Mouse (Mus musculus): ENCODE data around the gene Lrch4. TPM values are rescaled to one million over a fixed set of nuclear protein-coding genes. Genes with fewer than 3 reads are reported as not detected.

Lrch4 gene
- 36.4 and 39.4 TPM in 2 replicates for polyA plus RNA-seq (2015; fragmentation: Nextera tagmentation; extraction: Ambion mirVana)

DNA sequence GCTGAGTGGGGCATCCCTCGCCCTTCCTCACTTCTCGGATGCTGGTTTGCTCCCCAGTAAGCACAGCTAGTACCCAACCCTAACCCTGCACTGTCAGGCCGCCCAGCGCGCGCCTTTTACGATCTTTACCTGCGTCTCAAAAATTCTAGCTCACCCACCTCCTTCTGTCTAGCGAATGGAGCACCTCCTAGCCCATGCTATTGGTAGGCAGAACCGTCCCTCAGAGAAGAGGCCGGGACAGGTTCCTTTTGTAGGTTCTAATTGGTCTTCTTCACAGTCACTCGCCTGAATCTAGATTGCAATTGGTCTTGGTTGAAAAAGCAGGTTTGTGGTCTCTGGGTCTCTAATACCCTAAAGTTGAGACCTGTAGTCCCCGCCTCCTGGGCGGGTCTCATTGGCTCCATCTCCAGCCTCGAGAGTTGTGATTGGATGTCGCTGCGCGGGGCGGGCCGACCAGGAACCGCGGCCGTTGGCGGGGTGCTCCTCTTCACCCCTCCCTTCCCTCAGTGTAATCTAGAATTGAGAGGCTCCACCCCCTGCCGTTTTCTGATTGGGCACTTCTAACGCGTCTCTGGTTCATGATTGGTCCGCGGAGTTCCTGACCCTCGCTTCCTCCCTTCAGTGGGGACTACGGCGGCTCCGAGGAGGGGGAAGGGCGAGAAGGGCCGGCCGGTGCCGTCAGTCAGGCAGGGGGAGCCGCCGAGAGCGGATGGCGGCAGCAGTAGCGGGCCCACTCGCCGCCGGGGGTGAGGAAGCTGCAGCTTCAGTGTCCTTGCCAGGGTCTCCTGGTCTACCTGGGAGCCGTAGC lies at the start of gene Lrch4, which contains the start of the genes Fbxo24 and Gm20605:
Gene Lrch4, plus strand, starts transcription at position 624 of the 808 bp plus-strand sequence.
Gene Fbxo24, minus strand, starts transcription at position 505 of the 808 bp plus-strand sequence.
Gene Gm20605, plus strand, starts transcription at position 678 of the 808 bp plus-strand sequence.
- Histone ChIP-seq H3K27ac (ENCODE audit: low read length) (peak within 1 kb of the TSS; percentile 94), H3K4me3 (replicated peaks; ENCODE audit: low read length) (peak within 1 kb of the TSS; percentile 66), H3K9me3 (replicated peaks; ENCODE audit: control insufficient read depth, low read length) (no peaks in the 10 kb centered on the region), H3K36me3 (ENCODE audit: control insufficient read depth, insufficient read depth, low read length) (no peaks in the 10 kb centered on the region), H3K27me3 (ENCODE audit: control insufficient read depth, insufficient read depth, low read length) (no peaks in the 10 kb centered on the region), H3K4me1 (ENCODE audit: control insufficient read depth, insufficient read depth, low read length) (peaks cover 45% of the 10 kb centered on the region), H3K9ac (ENCODE audit: low read length) (peak within 1 kb of the TSS; percentile 76), H3K4me2 (ENCODE audit: low read depth, low read length) (peak within 1 kb of the TSS; percentile 92)
- WGBS: under 1% methylated on average over 46 of the region's 46 CpGs
- peak; percentile 97 for ATAC-seq (ENCODE audit: insufficient read depth, low FRiP score)

DNA sequence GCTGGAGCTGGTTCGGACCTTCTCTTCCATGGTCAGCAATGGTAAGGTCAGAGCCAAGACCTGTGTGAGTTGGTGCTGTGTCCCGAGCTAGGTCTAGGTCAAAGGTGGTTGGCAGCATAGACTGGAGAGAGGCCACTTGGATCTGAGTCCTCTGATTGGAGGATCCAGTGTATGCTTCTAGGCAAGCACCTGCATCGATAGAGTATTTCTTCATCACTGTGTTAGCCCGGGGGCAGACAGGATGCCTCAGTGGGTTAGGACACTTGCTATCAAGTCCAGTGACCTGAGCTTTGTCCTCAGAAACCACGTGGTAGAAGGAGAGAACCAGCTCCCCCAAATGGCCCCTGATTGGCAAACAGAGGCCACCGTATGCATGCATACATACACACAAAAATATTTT lies 48.7 kb upstream of the Lrch4 start:
- no peak for ATAC-seq (ENCODE audit: insufficient read depth, low FRiP score)

DNA sequence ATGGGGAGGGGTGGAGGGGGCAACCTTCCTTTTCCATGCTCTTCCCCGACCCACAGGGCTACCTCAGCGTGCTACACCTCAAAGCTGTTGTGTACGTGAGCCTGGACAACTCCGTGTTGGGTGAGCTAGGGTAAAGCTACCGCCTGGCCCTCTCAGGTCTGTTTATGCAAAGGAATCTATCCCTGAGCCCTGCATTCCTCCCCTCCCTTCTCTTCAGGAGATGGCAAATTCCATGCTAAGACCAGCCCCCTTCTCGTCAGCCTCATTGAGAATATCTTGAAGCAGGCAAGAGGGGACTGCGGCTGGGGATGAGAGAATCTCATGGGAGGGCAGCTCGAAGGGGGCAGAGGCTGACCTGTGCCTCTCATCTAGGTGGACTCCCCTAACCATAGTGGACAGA lies 46.2 kb upstream of the Lrch4 start:
- Histone ChIP-seq H3K27ac (ENCODE audit: low read length) (no peak overlapping the region), H3K36me3 (ENCODE audit: control insufficient read depth, insufficient read depth, low read length) (no peaks in the 10 kb centered on the region), H3K4me2 (ENCODE audit: low read depth, low read length) (no peak overlapping the region), H3K9me3 (replicated peaks; ENCODE audit: control insufficient read depth, low read length) (0 out of 2 replicates have a peak, but pooled peaks cover 7% of the 10 kb centered on the region), H3K27me3 (ENCODE audit: control insufficient read depth, insufficient read depth, low read length) (0 out of 2 replicates have a peak, but pooled peaks cover 3% of the 10 kb centered on the region), H3K9ac (ENCODE audit: low read length) (no peak overlapping the region), H3K4me1 (ENCODE audit: control insufficient read depth, insufficient read depth, low read length) (0 out of 2 replicates have a peak, but pooled peaks cover 6% of the 10 kb centered on the region), H3K4me3 (replicated peaks; ENCODE audit: low read length) (no peak overlapping the region)
- WGBS: 30% methylated on average over 8 of the region's 8 CpGs
- no peak for ATAC-seq (ENCODE audit: insufficient read depth, low FRiP score)

More for the DNA sequence above, 48.7 kb upstream of the Lrch4 start:
- no peak overlapping the region for H3K9ac ChIP-seq (ENCODE audit: low read length)
- H3K4me1 ChIP-seq (ENCODE audit: control insufficient read depth, insufficient read depth, low read length): 0 out of 2 replicates have a peak, but pooled peaks cover 6% of the 10 kb centered on the region
- 75% methylated on average over 6 of the region's 6 CpGs for WGBS
- no peaks in the 10 kb centered on the region for H3K9me3 ChIP-seq (replicated peaks; ENCODE audit: control insufficient read depth, low read length)
- no peaks in the 10 kb centered on the region for H3K36me3 ChIP-seq (ENCODE audit: control insufficient read depth, insufficient read depth, low read length)
- no peak overlapping the region for H3K27ac ChIP-seq (ENCODE audit: low read length)
- H3K27me3 ChIP-seq (ENCODE audit: control insufficient read depth, insufficient read depth, low read length): 0 out of 2 replicates have a peak, but pooled peaks cover 3% of the 10 kb centered on the region
- no peak overlapping the region for H3K4me2 ChIP-seq (ENCODE audit: low read depth, low read length)
- H3K4me3 ChIP-seq (replicated peaks; ENCODE audit: low read length): no peak overlapping the region

DNA sequence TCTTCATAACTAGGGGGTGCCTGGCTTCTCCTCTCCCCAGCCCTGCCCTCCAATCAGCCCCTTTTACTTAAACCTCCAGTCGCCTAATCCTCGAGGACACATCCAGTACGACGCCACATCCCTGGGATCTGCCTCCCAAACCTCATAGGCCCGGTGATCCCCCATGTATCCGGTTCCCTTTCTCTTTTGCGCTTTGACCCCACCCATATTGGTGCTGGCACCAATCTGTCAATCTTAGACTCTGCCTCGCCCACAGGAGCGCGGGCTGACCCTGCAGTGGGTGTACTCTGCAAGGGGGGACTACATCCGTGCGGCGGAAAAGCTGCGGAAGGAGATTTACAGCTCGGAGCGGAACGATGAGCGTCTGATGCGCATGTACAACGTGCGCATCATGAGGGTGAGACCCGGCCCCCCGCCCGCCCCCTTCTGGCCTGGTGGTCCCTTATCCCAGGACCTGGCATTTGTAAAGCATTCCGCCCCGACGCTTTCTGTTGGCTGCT lies 45.2 kb upstream of the Lrch4 start:
- Histone ChIP-seq H3K4me1 (ENCODE audit: control insufficient read depth, insufficient read depth, low read length) (0 out of 2 replicates have a peak, but pooled peaks cover 6% of the 10 kb centered on the region), H3K27me3 (ENCODE audit: control insufficient read depth, insufficient read depth, low read length) (0 out of 2 replicates have a peak, but pooled peaks cover 3% of the 10 kb centered on the region), H3K36me3 (ENCODE audit: control insufficient read depth, insufficient read depth, low read length) (no peaks in the 10 kb centered on the region), H3K4me2 (ENCODE audit: low read depth, low read length) (peak overlapping the region; percentile 63), H3K9ac (ENCODE audit: low read length) (peak overlapping the region; percentile 67), H3K27ac (ENCODE audit: low read length) (no peak overlapping the region), H3K4me3 (replicated peaks; ENCODE audit: low read length) (peak overlapping the region; percentile 45), H3K9me3 (replicated peaks; ENCODE audit: control insufficient read depth, low read length) (0 out of 2 replicates have a peak, but pooled peaks cover 7% of the 10 kb centered on the region)
- peak; percentile 68; the same call in 1 of the 2 replicates for ATAC-seq (ENCODE audit: insufficient read depth, low FRiP score)
- 9% methylated on average over 27 of the region's 27 CpGs for WGBS

DNA sequence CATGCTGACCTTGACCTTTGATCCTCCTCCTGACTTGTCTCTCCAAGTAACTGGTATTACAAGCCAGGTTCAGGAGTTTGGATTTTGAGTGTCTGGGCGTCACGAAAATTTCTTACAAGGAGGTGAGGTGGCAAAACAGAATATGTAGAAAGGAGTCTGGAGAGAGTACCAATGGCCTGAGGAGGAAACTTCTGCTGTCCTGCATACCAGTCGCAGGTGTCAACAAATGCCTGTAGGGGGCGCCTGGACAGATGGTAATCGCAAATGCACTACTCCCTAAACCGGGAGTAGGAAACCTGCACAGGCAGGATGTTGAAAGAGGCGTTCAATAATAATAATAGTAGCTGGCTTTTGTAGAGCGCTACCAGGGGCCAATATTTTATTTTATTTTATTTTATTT lies 43.9 kb upstream of the Lrch4 start:
- WGBS: 28% methylated on average over 8 of the region's 8 CpGs
- no peak for ATAC-seq (ENCODE audit: insufficient read depth, low FRiP score)
- 0 out of 2 replicates have a peak, but pooled peaks cover 6% of the 10 kb centered on the region for H3K4me1 ChIP-seq (ENCODE audit: control insufficient read depth, insufficient read depth, low read length)
- 0 out of 2 replicates have a peak, but pooled peaks cover 3% of the 10 kb centered on the region for H3K27me3 ChIP-seq (ENCODE audit: control insufficient read depth, insufficient read depth, low read length)
- no peaks in the 10 kb centered on the region for H3K36me3 ChIP-seq (ENCODE audit: control insufficient read depth, insufficient read depth, low read length)
- H3K9ac ChIP-seq (ENCODE audit: low read length): no peak overlapping the region
- H3K9me3 ChIP-seq (replicated peaks; ENCODE audit: control insufficient read depth, low read length): 0 out of 2 replicates have a peak, but pooled peaks cover 7% of the 10 kb centered on the region
- H3K27ac ChIP-seq (ENCODE audit: low read length): no peak overlapping the region
- no peak overlapping the region for H3K4me2 ChIP-seq (ENCODE audit: low read depth, low read length)
- no peak overlapping the region for H3K4me3 ChIP-seq (replicated peaks; ENCODE audit: low read length)

DNA sequence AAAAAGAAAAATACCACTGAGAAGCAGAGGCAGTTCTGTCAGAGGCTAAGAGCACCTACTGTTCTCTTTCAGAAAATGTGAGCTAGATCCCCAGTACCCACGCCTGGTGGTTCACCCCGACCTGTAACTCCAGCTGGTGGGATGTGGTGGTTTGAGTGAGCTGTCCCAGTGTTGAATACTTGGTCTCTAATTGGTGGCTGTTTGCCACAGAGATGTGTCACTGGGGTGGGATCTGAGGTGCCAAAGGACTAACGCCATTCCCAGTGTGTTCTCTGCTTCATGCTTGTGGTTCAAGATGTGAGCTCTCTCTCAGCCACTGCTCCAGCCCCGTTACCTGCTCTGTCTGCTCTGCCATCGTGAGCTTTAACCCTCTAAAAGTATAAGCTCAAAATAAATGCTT lies 38.4 kb upstream of the Lrch4 start:
- Histone ChIP-seq H3K27ac (ENCODE audit: low read length) (no peak overlapping the region), H3K4me2 (ENCODE audit: low read depth, low read length) (no peak overlapping the region), H3K27me3 (ENCODE audit: control insufficient read depth, insufficient read depth, low read length) (no peaks in the 10 kb centered on the region), H3K9me3 (replicated peaks; ENCODE audit: control insufficient read depth, low read length) (0 out of 2 replicates have a peak, but pooled peaks cover 7% of the 10 kb centered on the region), H3K4me1 (ENCODE audit: control insufficient read depth, insufficient read depth, low read length) (no peaks in the 10 kb centered on the region), H3K9ac (ENCODE audit: low read length) (no peak overlapping the region), H3K36me3 (ENCODE audit: control insufficient read depth, insufficient read depth, low read length) (no peaks in the 10 kb centered on the region), H3K4me3 (replicated peaks; ENCODE audit: low read length) (no peak overlapping the region)
- ATAC-seq (ENCODE audit: insufficient read depth, low FRiP score): no peak
- whole genome bisulfite sequencing: 81% methylated on average over 5 of the region's 5 CpGs

DNA sequence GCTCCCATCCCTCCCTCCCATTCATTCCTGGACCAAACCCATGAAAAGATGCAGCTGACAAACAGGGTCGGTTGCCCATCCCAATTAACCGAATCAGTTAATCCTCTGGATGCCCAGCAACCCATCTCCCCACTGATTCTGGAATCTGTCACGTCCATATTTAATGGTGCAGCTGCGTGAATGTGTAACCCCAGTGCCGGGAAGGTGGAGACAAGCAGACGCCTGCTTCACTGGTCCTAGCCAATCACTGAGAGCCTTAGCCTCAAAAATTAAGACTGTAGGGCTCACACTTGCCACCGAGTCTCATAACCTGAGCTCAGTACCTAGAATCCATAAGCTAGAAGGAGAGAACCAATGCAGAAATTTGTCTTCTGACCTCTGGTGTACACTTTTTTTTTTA lies 33.0 kb upstream of the Lrch4 start:
- 78% methylated on average over 7 of the region's 7 CpGs for WGBS
- Histone ChIP-seq H3K9ac (ENCODE audit: low read length) (no peak overlapping the region), H3K4me3 (replicated peaks; ENCODE audit: low read length) (no peak overlapping the region), H3K9me3 (replicated peaks; ENCODE audit: control insufficient read depth, low read length) (no peaks in the 10 kb centered on the region), H3K27ac (ENCODE audit: low read length) (no peak overlapping the region), H3K36me3 (ENCODE audit: control insufficient read depth, insufficient read depth, low read length) (no peaks in the 10 kb centered on the region), H3K4me2 (ENCODE audit: low read depth, low read length) (no peak overlapping the region), H3K4me1 (ENCODE audit: control insufficient read depth, insufficient read depth, low read length) (peaks cover 14% of the 10 kb centered on the region), H3K27me3 (ENCODE audit: control insufficient read depth, insufficient read depth, low read length) (no peaks in the 10 kb centered on the region)
- no peak for ATAC-seq (ENCODE audit: insufficient read depth, low FRiP score)

DNA sequence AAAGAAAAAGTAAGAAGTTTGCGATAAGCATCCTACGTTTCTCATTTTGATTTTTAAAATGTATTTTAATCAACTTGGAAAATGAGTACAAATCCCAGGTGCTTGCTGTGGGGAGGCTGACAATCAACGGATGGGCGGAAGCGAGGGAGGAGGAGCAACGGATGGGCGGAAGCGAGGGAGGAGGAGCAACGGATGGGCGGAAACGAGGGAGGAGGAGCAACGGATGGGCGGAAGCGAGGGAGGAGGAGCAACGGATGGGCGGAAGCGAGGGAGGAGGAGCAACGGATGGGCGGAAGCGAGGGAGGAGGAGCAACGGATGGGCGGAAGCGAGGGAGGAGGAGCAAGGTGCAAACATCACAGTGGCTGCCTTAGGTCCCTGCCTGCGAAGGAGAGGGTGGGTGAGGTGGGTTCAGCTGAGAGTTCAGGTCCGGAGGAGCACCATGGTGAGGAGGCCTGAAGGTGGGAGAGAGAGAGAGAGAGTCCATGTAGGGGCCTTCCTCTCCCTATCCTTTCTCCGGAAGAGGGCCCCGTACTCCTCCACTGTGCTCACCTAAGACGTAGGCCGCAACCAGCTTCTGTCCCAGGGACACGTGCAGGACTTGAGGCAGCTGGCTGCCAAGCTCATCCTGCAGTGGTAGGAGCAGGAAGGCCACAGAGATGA lies 32.2 kb upstream of the Lrch4 start:
- Histone ChIP-seq H3K27me3 (ENCODE audit: control insufficient read depth, insufficient read depth, low read length) (no peaks in the 10 kb centered on the region), H3K9me3 (replicated peaks; ENCODE audit: control insufficient read depth, low read length) (no peaks in the 10 kb centered on the region), H3K4me3 (replicated peaks; ENCODE audit: low read length) (peak overlapping the region; percentile 18), H3K27ac (ENCODE audit: low read length) (no peak overlapping the region), H3K36me3 (ENCODE audit: control insufficient read depth, insufficient read depth, low read length) (no peaks in the 10 kb centered on the region), H3K9ac (ENCODE audit: low read length) (peak overlapping the region; percentile 58; the same call in 1 of the 2 replicates), H3K4me2 (ENCODE audit: low read depth, low read length) (peak overlapping the region; percentile 45), H3K4me1 (ENCODE audit: control insufficient read depth, insufficient read depth, low read length) (peaks cover 14% of the 10 kb centered on the region)
- 34% methylated on average over 30 of the region's 30 CpGs for WGBS
- no peak for ATAC-seq (ENCODE audit: insufficient read depth, low FRiP score)

Measured in stomach, embryonic 16.5 days (tissue).